Mouse (Mus musculus): ENCODE results near the gene Hdac5. TPM values are rescaled to one million over a fixed set of nuclear protein-coding genes. Genes with fewer than 3 reads are reported as not detected.

The Hdac5 gene
- total and polyA plus RNA-seq, 2 experiments, result 15.9 to 38.2 TPM

- H3K27ac ChIP-seq (replicated peaks; ENCODE audit: insufficient read depth, low read depth, low read length), result no peak overlapping the region
- TF ChIP-seq CTCF (IDR thresholded peaks at IDR 0.05; ENCODE audit: low read depth, low read length) (peak; percentile 27; the same call in 1 of the 2 replicates), POLR2A (IDR thresholded peaks at IDR 0.05; ENCODE audit: extremely low read depth, insufficient read depth, low read length) (no peak)
- H3K4me1 ChIP-seq (ENCODE audit: control insufficient read depth, insufficient read depth, low read length), result no peaks in the 10 kb centered on the region
- no peaks in the 10 kb centered on the region for H3K27me3 ChIP-seq (ENCODE audit: control insufficient read depth, insufficient read depth, low read length)
- DNase-seq (ENCODE audit: extremely low read depth, low read depth, low spot score), result no peak
- no peaks in the 10 kb centered on the region for H3K79me2 ChIP-seq (ENCODE audit: control insufficient read depth, insufficient read depth, low read length)
- H3K36me3 ChIP-seq (ENCODE audit: control insufficient read depth, insufficient read depth, low read length), result no peaks in the 10 kb centered on the region
- no peak overlapping the region for H3K9ac ChIP-seq (ENCODE audit: low read depth, low read length)
- 72% methylated on average over 9 of the region's 9 CpGs for WGBS
- no peak overlapping the region for H3K4me3 ChIP-seq (ENCODE audit: insufficient read depth, low read depth, low read length)
Observed at GRCm38 (mm10) chr11:102257514-102257913, 27.5 kb upstream of the Hdac5 start.

GRCm38 (mm10) chr11:102249351-102250090 lies 19.6 kb upstream of the Hdac5 start:
- Histone ChIP-seq H3K9ac (ENCODE audit: low read depth, low read length) (no peak overlapping the region), H3K79me2 (ENCODE audit: control insufficient read depth, insufficient read depth, low read length) (no peaks in the 10 kb centered on the region), H3K27me3 (ENCODE audit: control insufficient read depth, insufficient read depth, low read length) (no peaks in the 10 kb centered on the region), H3K4me3 (ENCODE audit: insufficient read depth, low read depth, low read length) (no peak overlapping the region), H3K27ac (replicated peaks; ENCODE audit: insufficient read depth, low read depth, low read length) (no peak overlapping the region), H3K4me1 (ENCODE audit: control insufficient read depth, insufficient read depth, low read length) (0 out of 2 replicates have a peak, but pooled peaks cover 2% of the 10 kb centered on the region), H3K36me3 (ENCODE audit: control insufficient read depth, insufficient read depth, low read length) (no peaks in the 10 kb centered on the region)
- WGBS, result 26% methylated on average over 9 of the region's 9 CpGs
- DNase-seq (ENCODE audit: extremely low read depth, low read depth, low spot score), result no peak
- TF ChIP-seq CTCF (IDR thresholded peaks at IDR 0.05; ENCODE audit: low read depth, low read length) (no peak), POLR2A (IDR thresholded peaks at IDR 0.05; ENCODE audit: extremely low read depth, insufficient read depth, low read length) (no peak)

GRCm38 (mm10) chr11:102248630-102249230 lies 18.8 kb upstream of the Hdac5 start, which contains the start of gene BC030867:
BC030867 (plus strand) TSS chr11:102248882.
- H3K4me3 ChIP-seq (ENCODE audit: insufficient read depth, low read depth, low read length), result peak within 1 kb of the TSS; percentile 46
- no peak within 1 kb of the TSS for H3K27ac ChIP-seq (replicated peaks; ENCODE audit: insufficient read depth, low read depth, low read length)
- TF ChIP-seq CTCF (IDR thresholded peaks at IDR 0.05; ENCODE audit: low read depth, low read length), result peak; percentile 85
- TF ChIP-seq POLR2A (IDR thresholded peaks at IDR 0.05; ENCODE audit: extremely low read depth, insufficient read depth, low read length), result no peak
- WGBS, result under 1% methylated on average over 41 of the region's 41 CpGs
- 0 out of 2 replicates have a peak, but pooled peaks cover 2% of the 10 kb centered on the region for H3K4me1 ChIP-seq (ENCODE audit: control insufficient read depth, insufficient read depth, low read length)
- peak within 1 kb of the TSS; percentile 4; the same call in 1 of the 2 replicates for H3K9ac ChIP-seq (ENCODE audit: low read depth, low read length)
- DNase-seq (ENCODE audit: extremely low read depth, low read depth, low spot score), result peak; percentile 75
- H3K36me3 ChIP-seq (ENCODE audit: control insufficient read depth, insufficient read depth, low read length), result no peaks in the 10 kb centered on the region
- H3K79me2 ChIP-seq (ENCODE audit: control insufficient read depth, insufficient read depth, low read length), result no peaks in the 10 kb centered on the region
- H3K27me3 ChIP-seq (ENCODE audit: control insufficient read depth, insufficient read depth, low read length), result no peaks in the 10 kb centered on the region

GRCm38 (mm10) chr11:102246871-102247270 lies 16.9 kb upstream of the Hdac5 start:
- H3K27me3 ChIP-seq (ENCODE audit: control insufficient read depth, insufficient read depth, low read length), result no peaks in the 10 kb centered on the region
- H3K27ac ChIP-seq (replicated peaks; ENCODE audit: insufficient read depth, low read depth, low read length), result no peak overlapping the region
- H3K79me2 ChIP-seq (ENCODE audit: control insufficient read depth, insufficient read depth, low read length), result no peaks in the 10 kb centered on the region
- no peak overlapping the region for H3K4me3 ChIP-seq (ENCODE audit: insufficient read depth, low read depth, low read length)
- no peak for DNase-seq (ENCODE audit: extremely low read depth, low read depth, low spot score)
- WGBS, result 94% methylated on average over 4 of the region's 4 CpGs
- no peaks in the 10 kb centered on the region for H3K36me3 ChIP-seq (ENCODE audit: control insufficient read depth, insufficient read depth, low read length)
- TF ChIP-seq CTCF (IDR thresholded peaks at IDR 0.05; ENCODE audit: low read depth, low read length) (peak; percentile 15; the same call in 1 of the 2 replicates), POLR2A (IDR thresholded peaks at IDR 0.05; ENCODE audit: extremely low read depth, insufficient read depth, low read length) (no peak)
- H3K4me1 ChIP-seq (ENCODE audit: control insufficient read depth, insufficient read depth, low read length), result 0 out of 2 replicates have a peak, but pooled peaks cover 2% of the 10 kb centered on the region
- no peak overlapping the region for H3K9ac ChIP-seq (ENCODE audit: low read depth, low read length)

GRCm38 (mm10) chr11:102246273-102246635 lies 16.3 kb upstream of the Hdac5 start:
- H3K27ac ChIP-seq (replicated peaks; ENCODE audit: insufficient read depth, low read depth, low read length), result no peak overlapping the region
- H3K4me1 ChIP-seq (ENCODE audit: control insufficient read depth, insufficient read depth, low read length), result 0 out of 2 replicates have a peak, but pooled peaks cover 2% of the 10 kb centered on the region
- H3K79me2 ChIP-seq (ENCODE audit: control insufficient read depth, insufficient read depth, low read length), result no peaks in the 10 kb centered on the region
- DNase-seq (ENCODE audit: extremely low read depth, low read depth, low spot score), result no peak
- WGBS, result 85% methylated on average over 6 of the region's 6 CpGs
- no peaks in the 10 kb centered on the region for H3K36me3 ChIP-seq (ENCODE audit: control insufficient read depth, insufficient read depth, low read length)
- H3K9ac ChIP-seq (ENCODE audit: low read depth, low read length), result no peak overlapping the region
- H3K4me3 ChIP-seq (ENCODE audit: insufficient read depth, low read depth, low read length), result no peak overlapping the region
- H3K27me3 ChIP-seq (ENCODE audit: control insufficient read depth, insufficient read depth, low read length), result no peaks in the 10 kb centered on the region
- TF ChIP-seq POLR2A (IDR thresholded peaks at IDR 0.05; ENCODE audit: extremely low read depth, insufficient read depth, low read length) (no peak), CTCF (IDR thresholded peaks at IDR 0.05; ENCODE audit: low read depth, low read length) (no peak)

All from liver, adult 2 months (tissue).